Comparison of ENCODE assay signal across 27 mouse cellular contexts in genomic region chr5:92291652-92292414, GRCm38 (mm10). TPM values are rescaled to one million over a fixed set of nuclear protein-coding genes. Genes with fewer than 3 reads are reported as not detected.
DNase-seq lines count a peak whose midpoint lies in the region; ATAC-seq and TF ChIP-seq lines count a peak whose summit lies in the region.
"Had no signal": no experiment of that assay in that cellular context is flagged by ENCODE, and none has a peak within 500 bp of the region (broad histone marks: within the 10 kb centered on the region; RNA-seq: fewer than 3 reads in every experiment).

No protein-coding gene starts in this region.

- H3K27ac ChIP-seq in liver, embryonic 15.5 days (replicated peaks), result 0 out of 2 replicates have a peak overlapping the region, but pooled peaks have one; percentile 19
- H3K27ac ChIP-seq in liver, embryonic 11.5 days (ENCODE audit: low read depth, low read length), result no peak overlapping the region
- H3K27ac ChIP-seq in intestine, embryonic 14.5 days (ENCODE audit: low read depth), result no peak overlapping the region
- H3K27ac ChIP-seq in stomach, postnatal 0 days (replicated peaks), result no peak overlapping the region
- H3K27ac ChIP-seq: forebrain, embryonic 13.5 days; gastrocnemius, adult 2 months; heart, embryonic 10.5 days; hindbrain, postnatal 0 days; left cerebral cortex, adult 2 months; midbrain, embryonic 15.5 days; neural tube, embryonic 12.5 days had no signal

- H3K4me3 ChIP-seq in liver, embryonic 15.5 days (replicated peaks), result no peak overlapping the region
- H3K4me3 ChIP-seq in liver, embryonic 11.5 days (ENCODE audit: low read depth, low read length), result no peak overlapping the region
- H3K4me3 ChIP-seq in intestine, embryonic 14.5 days (ENCODE audit: low read depth, low read length), result no peak overlapping the region
- H3K4me3 ChIP-seq in stomach, postnatal 0 days (ENCODE audit: low read depth, low read length), result no peak overlapping the region
- H3K4me3 ChIP-seq: forebrain, embryonic 13.5 days; gastrocnemius, adult 2 months; heart, embryonic 10.5 days; left cerebral cortex, adult 2 months; midbrain, embryonic 15.5 days; neural tube, embryonic 12.5 days had no signal

- DNase-seq in liver, embryonic 11.5 days (ENCODE audit: low spot score), result no peak
- DNase-seq in intestine, embryonic 14.5 days (ENCODE audit: low spot score), result no peak
- DNase-seq in stomach, postnatal 0 days (ENCODE audit: low spot score), result no peak
- DNase-seq in thymus, postnatal 4 days, result no peak
- DNase-seq in cerebellum, postnatal 14 days, result no peak
- DNase-seq: adrenal gland, postnatal 10 days; cerebellum, adult 2 months; gastrocnemius, adult 2 months; heart, postnatal 4 days; kidney, postnatal 25 days; lung, adult 2 months; lung, postnatal 36 days; right cerebral cortex, postnatal 14 days; spleen, adult 18-20 months; thymus, adult 18-20 months had no signal

- no peak for TF ChIP-seq CTCF in stomach, postnatal 0 days (IDR thresholded peaks at IDR 0.05; ENCODE audit: low read depth)

- no peak overlapping the region for H3K4me2 ChIP-seq in liver, embryonic 15.5 days
- no peak overlapping the region for H3K4me2 ChIP-seq in liver, embryonic 11.5 days
- no peak overlapping the region for H3K4me2 ChIP-seq in intestine, embryonic 14.5 days (ENCODE audit: low read length)
- H3K4me2 ChIP-seq in stomach, postnatal 0 days (replicated peaks; ENCODE audit: low read depth), result no peak overlapping the region
- H3K4me2 ChIP-seq: forebrain, embryonic 13.5 days; midbrain, embryonic 15.5 days; neural tube, embryonic 12.5 days had no signal

- H3K4me1 ChIP-seq in liver, embryonic 15.5 days (replicated peaks), result peaks cover 8% of the 10 kb centered on the region; the same call in 1 of the 2 replicates
- H3K4me1 ChIP-seq in liver, embryonic 11.5 days (replicated peaks; ENCODE audit: control insufficient read depth, insufficient read depth, low read length), result no peaks in the 10 kb centered on the region
- H3K4me1 ChIP-seq in intestine, embryonic 14.5 days (replicated peaks; ENCODE audit: control insufficient read depth, insufficient read depth, low read length), result no peaks in the 10 kb centered on the region
- no peaks in the 10 kb centered on the region for H3K4me1 ChIP-seq in stomach, postnatal 0 days (replicated peaks; ENCODE audit: control insufficient read depth, insufficient read depth)
- H3K4me1 ChIP-seq: forebrain, embryonic 13.5 days; heart, embryonic 10.5 days; midbrain, embryonic 15.5 days; neural tube, embryonic 12.5 days had no signal

- H3K36me3 ChIP-seq in liver, embryonic 15.5 days (replicated peaks), result peaks cover 74% of the 10 kb centered on the region
- peaks cover 49% of the 10 kb centered on the region for H3K36me3 ChIP-seq in liver, embryonic 11.5 days (ENCODE audit: control insufficient read depth, insufficient read depth, low read length)
- H3K36me3 ChIP-seq in intestine, embryonic 14.5 days (ENCODE audit: control insufficient read depth, insufficient read depth, low read length), result peaks cover 95% of the 10 kb centered on the region
- peaks cover 19% of the 10 kb centered on the region; the same call in 1 of the 2 replicates for H3K36me3 ChIP-seq in stomach, postnatal 0 days (ENCODE audit: control insufficient read depth, insufficient read depth, low read length)

- no peaks in the 10 kb centered on the region for H3K27me3 ChIP-seq in liver, embryonic 15.5 days
- no peaks in the 10 kb centered on the region for H3K27me3 ChIP-seq in liver, embryonic 11.5 days (replicated peaks; ENCODE audit: control insufficient read depth, insufficient read depth, low read length)
- no peaks in the 10 kb centered on the region for H3K27me3 ChIP-seq in intestine, embryonic 14.5 days (replicated peaks; ENCODE audit: control insufficient read depth, insufficient read depth, low read length)
- no peaks in the 10 kb centered on the region for H3K27me3 ChIP-seq in stomach, postnatal 0 days (ENCODE audit: control insufficient read depth, insufficient read depth, low read length)
- H3K27me3 ChIP-seq: forebrain, embryonic 13.5 days; midbrain, embryonic 15.5 days; neural tube, embryonic 12.5 days had no signal

- no peak for ATAC-seq in liver, embryonic 15.5 days (ENCODE audit: insufficient read depth)
- no peak for ATAC-seq in liver, embryonic 11.5 days (replicated peaks; ENCODE audit: low FRiP score)
- ATAC-seq in intestine, embryonic 14.5 days (replicated peaks; ENCODE audit: low FRiP score, low TSS enrichment, low read depth), result peak; percentile 80
- peak; percentile 33; the same call in 1 of the 2 replicates for ATAC-seq in megakaryocyte, adult 5-6 weeks (ENCODE audit: poor library complexity, severe bottlenecking)
- peak; percentile 61 for ATAC-seq in stomach, postnatal 0 days (ENCODE audit: low FRiP score, low TSS enrichment)
- ATAC-seq: activated CD4-positive, CD25-positive, alpha-beta regulatory T cell, adult 4 months; forebrain, embryonic 13.5 days; hindbrain, postnatal 0 days; midbrain, embryonic 15.5 days had no signal

- no peak for TF ChIP-seq EP300 in stomach, postnatal 0 days (optimal IDR thresholded peaks at IDR 0.05)

- H3K9ac ChIP-seq in liver, embryonic 15.5 days, result no peak overlapping the region
- no peak overlapping the region for H3K9ac ChIP-seq in liver, embryonic 11.5 days (ENCODE audit: low read depth, low read length)
- H3K9ac ChIP-seq in intestine, embryonic 14.5 days (ENCODE audit: low read length), result no peak overlapping the region
- H3K9ac ChIP-seq in stomach, postnatal 0 days (ENCODE audit: low read length), result no peak overlapping the region
- H3K9ac ChIP-seq: forebrain, embryonic 13.5 days; midbrain, embryonic 15.5 days; neural tube, embryonic 12.5 days had no signal

- H3K9me3 ChIP-seq in liver, embryonic 15.5 days (replicated peaks), result no peaks in the 10 kb centered on the region
- no peaks in the 10 kb centered on the region for H3K9me3 ChIP-seq in liver, embryonic 11.5 days (ENCODE audit: control insufficient read depth, low read length)
- no peaks in the 10 kb centered on the region for H3K9me3 ChIP-seq in intestine, embryonic 14.5 days (ENCODE audit: control insufficient read depth, low read length)
- no peaks in the 10 kb centered on the region for H3K9me3 ChIP-seq in stomach, postnatal 0 days (ENCODE audit: control insufficient read depth, low read length)
- H3K9me3 ChIP-seq: forebrain, embryonic 13.5 days; heart, embryonic 10.5 days; midbrain, embryonic 15.5 days; neural tube, embryonic 12.5 days had no signal

- WGBS in liver, embryonic 15.5 days (ENCODE audit: insufficient replicate concordance), result 72% methylated on average over 6 of the region's 6 CpGs
- 90% methylated on average over 6 of the region's 6 CpGs for WGBS in liver, embryonic 11.5 days
- 79% methylated on average over 6 of the region's 6 CpGs for WGBS in intestine, embryonic 14.5 days
- 83% methylated on average over 6 of the region's 6 CpGs for WGBS in stomach, postnatal 0 days

RNA-seq across cellular contexts. Expression of gene Naaa, which starts 13.9 kb away (rescaled TPM):
- polyA plus RNA-seq in liver, embryonic 15.5 days (2015; fragmentation: Nextera tagmentation; extraction: Ambion mirVana), result 5.3 and 5.8 TPM in 2 replicates
- 4.7 and 6.0 TPM in 2 replicates for polyA plus RNA-seq in liver, embryonic 11.5 days (2014; fragmentation: Nextera tagmentation; extraction: Ambion mirVana)
- 22.5 and 23.5 TPM in 2 replicates for polyA plus RNA-seq in intestine, embryonic 14.5 days (2014; fragmentation: Nextera tagmentation; extraction: Ambion mirVana)
- 310 and 351 TPM in 2 replicates for total RNA-seq in megakaryocyte, adult 5-6 weeks (2015)
- 171 and 196 TPM in 2 replicates for total RNA-seq in megakaryocyte, adult 5-6 weeks (2017)
- 16.4 and 17.0 TPM in 2 replicates for polyA plus RNA-seq in stomach, postnatal 0 days (2015; fragmentation: Nextera tagmentation; extraction: Ambion mirVana)

RNA-seq across cellular contexts. Expression of gene Sdad1, which starts 18.4 kb away (rescaled TPM):
- polyA plus RNA-seq in liver, embryonic 15.5 days (2015; fragmentation: Nextera tagmentation; extraction: Ambion mirVana), result 14.2 and 16.0 TPM in 2 replicates
- polyA plus RNA-seq in liver, embryonic 11.5 days (2014; fragmentation: Nextera tagmentation; extraction: Ambion mirVana), result 48.7 and 52.9 TPM in 2 replicates
- 47.4 and 51.3 TPM in 2 replicates for polyA plus RNA-seq in intestine, embryonic 14.5 days (2014; fragmentation: Nextera tagmentation; extraction: Ambion mirVana)
- 21.6 and 32.1 TPM in 2 replicates for total RNA-seq in megakaryocyte, adult 5-6 weeks (2015)
- total RNA-seq in megakaryocyte, adult 5-6 weeks (2017), result 38.3 and 50.1 TPM in 2 replicates
- polyA plus RNA-seq in stomach, postnatal 0 days (2015; fragmentation: Nextera tagmentation; extraction: Ambion mirVana), result 17.9 and 19.8 TPM in 2 replicates

RNA-seq across cellular contexts. Expression of gene Ppef2, which starts 35.8 kb away (rescaled TPM):
- 0.05 and 0.06 TPM in 2 replicates for polyA plus RNA-seq in liver, embryonic 15.5 days (2015; fragmentation: Nextera tagmentation; extraction: Ambion mirVana)
- polyA plus RNA-seq in liver, embryonic 11.5 days (2014; fragmentation: Nextera tagmentation; extraction: Ambion mirVana), result 0.22 and 0.36 TPM in 2 replicates
- 1.5 and 2.0 TPM in 2 replicates for polyA plus RNA-seq in intestine, embryonic 14.5 days (2014; fragmentation: Nextera tagmentation; extraction: Ambion mirVana)
- total RNA-seq in megakaryocyte, adult 5-6 weeks (2015), result 4.7 and 5.5 TPM in 2 replicates
- 2.7 TPM in 2 replicates for total RNA-seq in megakaryocyte, adult 5-6 weeks (2017)
- polyA plus RNA-seq in stomach, postnatal 0 days (2015; fragmentation: Nextera tagmentation; extraction: Ambion mirVana), result 0.12 and 0.30 TPM in 2 replicates
- total RNA-seq: gastrocnemius, adult 2 months; heart, postnatal 4 days had no signal
- polyA plus RNA-seq: C2C12; forebrain, embryonic 13.5 days; heart, embryonic 16.5 days had no signal

RNA-seq across cellular contexts. Expression of gene Cxcl9, which starts 36.0 kb away (rescaled TPM):
- not detected in 2 replicates for polyA plus RNA-seq in liver, embryonic 15.5 days (2015; fragmentation: Nextera tagmentation; extraction: Ambion mirVana)
- not detected in 2 replicates for polyA plus RNA-seq in liver, embryonic 11.5 days (2014; fragmentation: Nextera tagmentation; extraction: Ambion mirVana)
- not detected in 2 replicates for polyA plus RNA-seq in intestine, embryonic 14.5 days (2014; fragmentation: Nextera tagmentation; extraction: Ambion mirVana)
- total RNA-seq in megakaryocyte, adult 5-6 weeks (2015), result 0.14 and 0.45 TPM in 2 replicates
- total RNA-seq in megakaryocyte, adult 5-6 weeks (2017), result 0.61 and 10.7 TPM in 2 replicates
- polyA plus RNA-seq in stomach, postnatal 0 days (2015; fragmentation: Nextera tagmentation; extraction: Ambion mirVana), result 0.11 TPM in 1 of 2 replicates, not detected in the other
- total RNA-seq: hindbrain, postnatal 0 days; left cerebral cortex, adult 2 months; left cerebral cortex, postnatal 36 days had no signal
- polyA plus RNA-seq: C2C12; cerebellum, adult 2 months; forebrain, embryonic 13.5 days; heart, embryonic 10.5 days; hindbrain, postnatal 0 days; midbrain, embryonic 15.5 days; neural tube, embryonic 12.5 days had no signal

RNA-seq across cellular contexts. Expression of gene Art3, which starts 39.8 kb away (rescaled TPM):
- 1.2 and 1.4 TPM in 2 replicates for polyA plus RNA-seq in liver, embryonic 15.5 days (2015; fragmentation: Nextera tagmentation; extraction: Ambion mirVana)
- polyA plus RNA-seq in liver, embryonic 11.5 days (2014; fragmentation: Nextera tagmentation; extraction: Ambion mirVana), result 1.1 and 1.8 TPM in 2 replicates
- polyA plus RNA-seq in intestine, embryonic 14.5 days (2014; fragmentation: Nextera tagmentation; extraction: Ambion mirVana), result 2.5 and 2.6 TPM in 2 replicates
- total RNA-seq in megakaryocyte, adult 5-6 weeks (2015), result not detected in 2 replicates
- not detected in 2 replicates for total RNA-seq in megakaryocyte, adult 5-6 weeks (2017)
- polyA plus RNA-seq in stomach, postnatal 0 days (2015; fragmentation: Nextera tagmentation; extraction: Ambion mirVana), result 11.9 and 13.5 TPM in 2 replicates

Comparison
In these comparisons a context has a peak if more than half of its experiments do, and no peak if none do; other contexts are left out.
1. ATAC-seq: peak in intestine, embryonic 14.5 days (single experiment), megakaryocyte, adult 5-6 weeks (single experiment) and stomach, postnatal 0 days (single experiment); none in liver, embryonic 15.5 days (single experiment) and liver, embryonic 11.5 days (single experiment).